8 mouse cellular contexts compared by ENCODE assay signal in genomic region chr12:12323616-12324223, GRCm38 (mm10).
DNase-seq lines count a peak whose midpoint lies in the region; ATAC-seq and TF ChIP-seq lines count a peak whose summit lies in the region.

No protein-coding gene starts in this region.

- 0 out of 2 replicates have a peak, but pooled peaks have one; percentile 36 for TF ChIP-seq EP300 in lung, postnatal 0 days (IDR thresholded peaks at IDR 0.05)

- WGBS in hindbrain, embryonic 12.5 days: 20% methylated on average over 18 of the region's 18 CpGs
- WGBS in lung, postnatal 0 days: 3% methylated on average over 18 of the region's 18 CpGs

- peak; percentile 99 for TF ChIP-seq CTCF in lung, postnatal 0 days (IDR thresholded peaks at IDR 0.05)

- H3K9me3 ChIP-seq in hindbrain, embryonic 12.5 days (replicated peaks): no peaks in the 10 kb centered on the region
- H3K9me3 ChIP-seq in lung, postnatal 0 days (ENCODE audit: low read length): no peaks in the 10 kb centered on the region

- H3K27me3 ChIP-seq in hindbrain, embryonic 12.5 days: no peaks in the 10 kb centered on the region
- H3K27me3 ChIP-seq in lung, postnatal 0 days (replicated peaks; ENCODE audit: insufficient read depth, low read length): no peaks in the 10 kb centered on the region

- H3K4me1 ChIP-seq in hindbrain, embryonic 12.5 days: 0 out of 2 replicates have a peak, but pooled peaks cover 2% of the 10 kb centered on the region
- H3K4me1 ChIP-seq in lung, postnatal 0 days (ENCODE audit: insufficient read depth, low read depth, low read length): peaks cover 5% of the 10 kb centered on the region; the same call in 1 of the 2 replicates

- H3K27ac ChIP-seq in hindbrain, embryonic 12.5 days: peak overlapping the region; percentile 91
- H3K27ac ChIP-seq in lung, postnatal 0 days (ENCODE audit: low read length): no peak overlapping the region

- peak; percentile 92 for ATAC-seq in hindbrain, embryonic 12.5 days (ENCODE audit: low FRiP score)
- peak; percentile 92 for ATAC-seq in lung, postnatal 0 days

- peak overlapping the region; percentile 29 for H3K4me3 ChIP-seq in hindbrain, embryonic 12.5 days
- no peak overlapping the region for H3K4me3 ChIP-seq in lung, postnatal 0 days (ENCODE audit: low read depth, low read length)

- peak overlapping the region; percentile 59 for H3K4me2 ChIP-seq in hindbrain, embryonic 12.5 days (replicated peaks)
- peak overlapping the region; percentile 49 for H3K4me2 ChIP-seq in lung, postnatal 0 days (replicated peaks; ENCODE audit: low read depth, low read length)

- DNase-seq in NIH3T3 (ENCODE audit: low read depth): peak; percentile 85
- peak; percentile 96 to 99 for DNase-seq in cerebellum, postnatal 10 days
- peak; percentile 85 to 95 for DNase-seq in frontal cortex, postnatal 14 days (ENCODE audit: low spot score in 2 of 2)
- peak; percentile 96 to 97 for DNase-seq in layer of hippocampus, postnatal 10 days (ENCODE audit: low spot score in 2 of 2)
- peak; percentile 91 for DNase-seq in lung, postnatal 0 days (ENCODE audit: low spot score)
- DNase-seq in ovary, postnatal 36 days (ENCODE audit: low spot score): peak; percentile 85
- DNase-seq in thymus, postnatal 25 days: peak; percentile 94

- H3K36me3 ChIP-seq in hindbrain, embryonic 12.5 days: no peaks in the 10 kb centered on the region
- no peaks in the 10 kb centered on the region for H3K36me3 ChIP-seq in lung, postnatal 0 days (ENCODE audit: insufficient read depth, low read length)

- H3K9ac ChIP-seq in hindbrain, embryonic 12.5 days: peak overlapping the region; percentile 59
- no peak overlapping the region for H3K9ac ChIP-seq in lung, postnatal 0 days (replicated peaks; ENCODE audit: low read depth)
